Mouse (Mus musculus) adrenal gland, postnatal 14 days (tissue): Measurements from ENCODE around the gene Ptprm. TPM values are rescaled to one million over a fixed set of nuclear protein-coding genes. Genes with fewer than 3 reads are reported as not detected.

Experiments used
- DNase-seq: peaks from one replicate; pipeline ENCODE4 v3.0.0; 2021; ENCODE audit warnings: mixed read lengths
- total RNA-seq: library from RNA; stranded (reverse); gene quantifications from 2 replicates; pipeline ENCODE4 v1.2.3, GENCODE M21; 2021

Ptprm gene
- total RNA-seq, 1 experiment from 2014 or later, result 43.8 TPM

DNA sequence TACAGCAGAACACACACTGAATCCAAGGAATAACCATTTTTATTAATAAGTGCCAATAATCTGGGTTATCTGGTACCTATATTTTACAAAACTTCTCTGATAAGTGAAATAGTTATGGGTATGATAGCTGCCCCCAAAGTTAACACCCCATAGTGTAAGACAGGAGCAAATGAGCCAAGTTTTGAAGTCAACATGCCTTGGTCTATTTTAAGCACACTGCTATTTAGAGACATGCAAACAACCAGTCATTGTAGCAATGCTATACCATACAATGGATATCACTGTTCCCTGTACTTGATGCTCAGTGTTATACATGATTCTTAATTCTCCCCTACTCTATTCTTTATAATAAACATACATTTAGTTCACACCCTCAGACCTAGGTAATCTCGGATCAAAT lies 366.2 kb downstream of the Ptprm start:
- no peak for DNase-seq

DNA sequence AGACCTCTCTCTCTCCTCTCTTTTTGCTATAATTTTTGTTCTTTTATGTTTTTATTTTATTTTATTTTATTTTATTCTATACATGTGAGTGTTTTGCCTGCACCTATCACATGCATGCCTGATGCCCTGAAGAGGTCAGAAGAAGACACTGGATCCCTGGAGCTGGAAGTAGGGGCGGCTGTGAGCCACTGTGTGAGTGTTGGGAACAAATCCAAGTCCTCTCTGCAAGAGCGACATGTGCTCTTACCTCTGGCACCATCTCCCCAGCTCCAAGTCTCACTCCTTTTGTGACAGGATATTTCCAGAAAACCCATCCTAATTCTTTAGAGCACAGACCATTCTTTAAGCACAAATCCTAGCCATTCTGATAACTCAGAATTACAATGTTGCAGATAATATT lies 372.6 kb downstream of the Ptprm start:
- no peak for DNase-seq

DNA sequence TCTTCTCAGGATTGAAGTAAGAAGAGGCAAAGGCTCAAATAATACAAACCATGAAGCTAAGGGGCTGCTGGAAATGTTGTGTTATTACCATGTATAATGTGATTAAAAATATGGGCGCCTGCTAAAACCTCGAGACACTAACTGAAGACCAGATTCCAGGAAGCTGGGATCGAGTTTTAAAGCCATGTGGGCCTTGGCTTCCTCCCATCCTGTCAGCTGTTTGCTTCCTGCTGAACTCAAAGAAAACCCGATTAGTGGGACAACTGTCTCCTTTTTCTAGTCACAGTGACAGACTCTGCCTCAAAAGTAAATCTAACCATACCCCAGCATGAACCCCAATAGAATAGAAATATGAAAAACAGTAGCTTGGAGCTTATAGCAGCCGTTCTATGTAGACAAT lies 374.3 kb downstream of the Ptprm start:
- no peak for DNase-seq

DNA sequence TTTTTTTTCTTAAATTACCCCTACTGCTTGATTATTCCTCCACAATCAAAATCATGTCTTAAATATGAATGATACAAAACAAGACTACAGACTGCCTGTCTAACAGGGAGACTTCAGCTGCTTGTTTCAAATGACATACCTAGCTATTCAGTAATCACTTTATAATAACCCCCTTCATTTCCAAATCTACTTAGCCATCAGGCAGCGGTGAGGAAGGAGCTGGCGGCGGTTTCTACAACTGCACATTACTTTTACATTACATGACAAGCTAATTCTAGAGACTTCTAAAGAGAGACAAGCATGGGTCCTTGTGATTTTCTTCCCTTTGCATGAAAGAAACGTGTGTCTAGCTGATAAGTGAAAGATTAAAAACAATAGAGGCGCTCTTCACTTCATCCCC lies 377.8 kb downstream of the Ptprm start:
- DNase-seq, result no peak

DNA sequence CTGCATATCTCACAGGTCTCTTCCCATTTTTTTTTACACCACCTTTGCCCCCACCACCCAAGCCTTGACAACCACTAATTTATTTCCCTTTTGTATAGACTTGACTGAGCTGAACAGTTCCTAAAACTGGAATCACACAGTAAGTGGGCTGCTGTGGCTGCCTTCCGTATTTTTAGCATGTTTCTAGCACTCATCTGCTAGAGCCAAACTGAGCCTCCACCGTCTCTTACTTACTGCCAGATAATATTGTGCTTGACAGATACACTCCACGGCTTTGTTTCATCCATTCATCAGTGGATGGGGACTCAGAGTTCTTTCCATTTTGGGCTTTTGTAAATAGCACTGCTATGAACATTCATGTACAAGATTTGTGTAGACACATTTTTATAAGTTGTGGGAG lies 381.3 kb downstream of the Ptprm start:
- DNase-seq, result no peak

DNA sequence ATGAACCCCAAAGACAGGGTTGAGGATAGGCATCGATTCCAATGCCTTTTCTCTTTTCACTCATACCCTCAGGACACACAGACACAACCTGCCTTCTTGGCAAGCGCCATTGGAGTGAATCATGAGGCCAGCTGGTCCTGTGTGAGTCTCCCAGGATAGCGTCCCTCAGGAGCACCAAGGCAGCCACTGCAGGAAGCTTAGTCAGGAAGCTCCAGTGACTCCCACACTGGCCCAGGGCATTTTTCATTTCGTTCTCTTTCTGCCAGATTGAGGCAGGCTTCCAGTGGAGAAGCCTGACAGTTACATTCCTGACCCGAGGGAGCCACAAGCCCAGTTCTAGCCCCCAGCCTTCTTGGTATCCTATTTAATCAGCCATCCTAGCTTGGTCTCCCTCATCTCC lies 393.3 kb downstream of the Ptprm start:
- peak; percentile 59 for DNase-seq

DNA sequence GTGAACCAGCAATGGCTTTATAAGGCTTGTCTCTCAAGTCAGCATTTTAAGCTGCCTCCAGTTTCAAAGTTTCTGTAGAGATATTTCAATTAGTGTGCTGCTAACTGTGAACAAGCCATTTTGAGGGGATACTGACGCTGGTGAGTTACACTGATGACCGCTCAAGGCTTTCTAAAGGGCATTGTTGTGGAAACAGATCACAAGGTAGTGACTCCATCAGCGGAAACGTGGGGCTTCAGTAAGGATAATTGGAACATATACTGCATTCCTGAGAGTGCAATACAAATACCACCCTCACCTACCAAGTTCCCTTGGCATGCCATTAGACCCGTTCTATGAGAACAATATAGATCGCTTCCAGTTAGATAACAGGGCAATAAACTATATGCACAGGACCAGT lies 393.7 kb downstream of the Ptprm start:
- no peak for DNase-seq

DNA sequence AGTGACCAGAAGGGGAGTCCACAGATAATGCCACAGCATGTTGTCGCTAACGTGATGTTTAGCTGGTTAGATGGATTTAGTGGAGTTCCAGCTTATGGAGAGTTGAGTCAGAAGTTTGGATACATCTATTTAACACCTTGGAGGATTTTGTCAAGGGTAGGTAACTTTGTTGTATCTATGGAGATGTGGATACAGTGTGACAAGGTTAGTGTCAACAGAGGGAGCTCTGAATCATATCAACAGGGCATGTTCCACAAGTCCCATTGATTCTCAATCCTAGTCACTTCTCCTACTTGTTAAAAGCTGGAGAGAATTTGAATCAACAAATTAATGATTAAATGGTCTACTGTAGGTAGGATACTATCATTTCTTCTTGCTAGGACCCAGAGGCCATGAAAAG lies 394.4 kb downstream of the Ptprm start:
- DNase-seq, result no peak

DNA sequence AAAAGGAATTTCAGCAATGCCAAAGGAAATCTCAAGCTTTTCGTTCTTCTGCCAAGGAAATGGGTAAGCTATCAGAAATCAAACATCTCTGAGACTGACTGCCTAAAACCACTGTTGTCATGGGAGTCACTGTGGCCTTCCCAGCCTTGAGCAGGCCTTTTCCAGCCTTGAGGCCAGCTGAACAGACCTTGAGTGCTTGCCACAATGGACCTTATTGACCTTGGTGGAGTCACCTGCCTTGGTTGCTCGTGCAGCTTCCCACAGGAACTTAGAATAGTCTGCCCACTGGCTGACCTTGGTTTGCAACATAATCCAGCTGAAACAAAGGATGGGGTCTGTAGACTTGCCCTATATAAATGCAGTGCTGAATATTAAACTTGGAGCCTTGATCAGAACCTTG lies 395.5 kb downstream of the Ptprm start:
- peak; percentile 37 for DNase-seq

DNA sequence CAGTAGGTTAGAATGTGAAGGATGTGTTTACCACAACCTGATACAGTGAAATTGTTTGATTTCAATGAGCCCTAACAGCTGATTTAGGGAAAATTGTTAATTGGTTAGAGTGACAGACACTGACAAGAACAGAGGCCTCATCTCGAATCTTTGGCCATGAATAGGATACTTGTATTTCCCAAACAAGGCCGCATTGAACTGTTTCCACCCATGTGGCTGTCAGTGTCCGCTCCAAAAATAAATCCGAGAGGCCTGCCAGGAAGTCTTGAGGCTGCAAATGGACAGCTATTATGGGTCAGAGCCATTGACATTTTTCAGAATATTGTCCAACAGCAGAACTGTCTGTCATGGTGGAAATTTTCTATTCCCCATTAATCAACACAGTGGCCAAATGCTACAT lies 409.8 kb downstream of the Ptprm start:
- no peak for DNase-seq

DNA sequence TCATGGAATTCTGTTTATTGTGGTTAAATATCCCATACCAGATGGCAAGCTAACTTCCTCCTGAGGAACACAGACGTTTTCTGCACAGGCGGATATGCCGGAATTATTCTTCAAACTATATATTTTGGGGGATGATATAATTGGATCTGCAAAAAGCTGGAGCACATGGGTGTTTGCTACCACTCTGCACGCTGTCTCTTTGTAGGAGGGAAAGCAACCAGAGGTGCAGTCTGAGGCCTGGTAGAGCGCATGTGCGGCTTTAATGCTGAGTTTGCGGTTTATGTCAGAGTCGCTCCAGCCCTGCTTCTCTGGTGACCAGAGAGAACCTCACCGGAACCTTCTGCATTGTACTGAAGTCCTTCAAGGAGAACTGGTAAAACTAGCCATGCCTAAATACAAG lies 410.7 kb downstream of the Ptprm start:
- no peak for DNase-seq

DNA sequence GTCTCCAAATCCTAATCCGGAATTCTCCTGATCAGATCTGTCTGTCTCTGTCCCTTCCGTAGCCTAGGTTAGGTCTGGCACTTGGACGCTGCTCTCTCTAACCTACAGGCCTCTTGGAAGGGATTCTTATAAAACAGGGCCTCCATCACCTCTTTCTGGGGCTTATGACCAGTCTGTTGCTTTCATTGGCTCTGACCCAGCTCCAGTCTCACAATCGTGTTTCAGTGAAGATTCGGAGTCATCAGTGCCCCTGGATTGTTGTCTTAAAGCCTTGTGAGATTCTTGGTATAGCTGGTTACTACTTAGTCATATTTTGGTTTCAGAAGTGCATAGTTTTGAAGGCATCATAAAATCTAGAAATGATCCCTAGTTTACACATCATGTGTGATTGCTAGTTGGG lies 428.6 kb downstream of the Ptprm start:
- no peak for DNase-seq

DNA sequence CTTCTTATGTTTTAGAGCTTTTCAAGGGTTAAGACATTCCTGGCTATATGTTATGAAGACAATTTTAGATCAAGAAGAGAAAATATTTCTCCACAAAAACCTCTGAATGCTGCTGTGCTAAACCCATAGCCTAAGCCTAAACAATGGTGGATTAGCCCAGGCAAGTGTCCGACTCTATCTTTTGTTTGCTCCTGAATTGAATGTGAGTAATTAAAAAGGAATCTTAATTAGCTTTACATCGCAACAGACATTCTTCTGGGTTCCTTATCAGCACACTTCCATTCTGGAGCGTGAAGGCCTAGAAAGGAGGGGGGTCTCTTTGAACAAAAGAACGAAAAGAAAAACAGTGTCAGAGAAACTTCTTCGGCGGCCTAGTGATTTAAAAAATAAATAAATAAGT lies 439.6 kb downstream of the Ptprm start:
- no peak for DNase-seq

DNA sequence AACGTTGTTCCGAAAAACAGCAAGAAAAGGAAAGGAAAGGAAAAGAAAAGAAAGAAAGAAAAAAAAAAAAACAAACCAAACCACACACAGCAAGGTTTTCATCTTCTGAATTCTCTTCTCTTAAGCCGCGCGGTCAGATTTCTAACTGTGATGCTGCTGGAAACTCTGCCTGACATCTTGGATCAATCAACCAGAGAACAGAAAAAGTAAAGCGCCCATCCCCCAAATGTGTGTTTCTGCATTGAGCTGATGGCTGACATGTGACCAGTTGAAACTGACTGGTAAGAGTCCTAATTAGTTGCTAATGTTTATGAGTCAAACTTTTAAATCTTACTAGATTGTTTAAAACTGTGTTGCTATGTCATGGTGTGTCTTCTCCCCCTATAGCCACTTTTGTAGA lies 441.7 kb downstream of the Ptprm start:
- no peak for DNase-seq

DNA sequence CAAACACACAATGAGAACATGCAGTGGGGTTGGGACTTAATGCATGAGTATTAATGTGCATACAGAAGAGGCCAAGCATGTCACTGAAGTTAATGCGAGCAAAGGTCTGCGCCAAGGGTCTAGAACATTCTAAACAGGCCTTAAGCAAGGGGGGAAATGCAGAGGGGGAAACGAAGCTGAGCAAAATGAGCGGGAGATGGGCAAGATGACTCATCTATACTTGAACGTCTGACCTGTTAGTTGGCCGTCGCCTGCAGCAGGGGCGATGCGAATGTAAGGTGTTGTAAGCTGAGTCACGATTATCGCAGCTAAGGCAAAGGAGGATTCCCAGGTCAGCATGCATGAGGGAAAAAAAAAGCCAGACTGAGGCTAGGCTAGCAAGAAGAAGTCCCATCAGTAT lies 442.1 kb downstream of the Ptprm start:
- no peak for DNase-seq

DNA sequence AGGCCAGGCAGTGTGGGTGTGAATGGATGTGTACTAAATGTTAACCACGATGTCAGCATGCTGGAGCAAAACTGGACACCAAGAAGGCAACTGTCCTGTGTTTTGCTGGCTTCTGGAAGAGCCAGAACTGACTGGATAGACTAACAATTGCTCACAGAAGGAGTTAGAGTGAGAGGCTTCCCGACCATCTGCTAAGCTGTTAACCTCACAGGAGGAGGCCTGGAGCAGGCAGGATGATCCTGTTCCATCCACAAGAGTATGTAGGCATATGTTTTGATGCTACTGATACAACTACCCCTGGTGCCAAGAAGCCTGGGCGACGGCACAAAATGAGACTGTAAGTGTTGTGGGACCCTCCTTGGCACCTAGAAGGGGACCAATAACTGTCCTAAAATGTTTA lies 444.4 kb downstream of the Ptprm start:
- no peak for DNase-seq

DNA sequence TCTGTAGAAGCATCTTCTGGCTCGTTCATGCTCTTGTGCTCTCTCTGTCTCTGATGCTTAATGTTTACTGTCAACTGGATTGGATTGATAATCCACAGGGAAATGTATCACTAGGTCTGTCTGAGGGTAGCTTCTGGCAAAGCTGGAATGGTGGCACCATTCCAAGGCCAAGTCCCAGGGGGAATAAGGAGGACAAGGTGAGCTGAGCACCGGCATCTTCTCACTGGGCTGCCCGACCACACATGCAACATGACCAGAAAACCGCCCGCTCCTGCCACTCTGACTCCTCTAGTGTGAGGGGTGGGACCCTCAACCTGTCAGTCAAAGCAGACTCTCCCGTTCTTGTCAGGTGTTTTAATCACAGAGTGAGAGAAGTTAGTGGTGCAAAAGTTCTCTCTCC lies 445.3 kb downstream of the Ptprm start:
- DNase-seq, result peak; percentile 25

DNA sequence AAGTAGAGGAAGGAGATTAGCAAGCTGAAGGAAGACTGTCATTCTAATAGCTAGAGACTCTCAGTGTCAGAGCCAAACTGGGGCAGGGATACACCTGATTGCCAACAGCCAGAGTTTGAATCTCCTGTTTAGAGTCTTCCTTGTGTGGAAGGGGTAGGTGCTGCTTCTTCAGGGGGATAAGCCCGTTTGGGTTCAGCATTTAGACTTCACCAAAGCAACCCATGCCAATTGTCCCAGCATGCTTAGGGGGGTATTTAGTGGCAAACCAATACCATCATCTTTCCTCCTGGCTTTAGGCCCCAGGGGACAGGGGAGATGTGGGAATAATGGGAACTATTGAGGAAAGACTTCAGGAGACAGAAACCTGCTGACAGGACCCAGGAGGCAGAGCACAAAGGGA lies 460.1 kb downstream of the Ptprm start:
- no peak for DNase-seq

DNA sequence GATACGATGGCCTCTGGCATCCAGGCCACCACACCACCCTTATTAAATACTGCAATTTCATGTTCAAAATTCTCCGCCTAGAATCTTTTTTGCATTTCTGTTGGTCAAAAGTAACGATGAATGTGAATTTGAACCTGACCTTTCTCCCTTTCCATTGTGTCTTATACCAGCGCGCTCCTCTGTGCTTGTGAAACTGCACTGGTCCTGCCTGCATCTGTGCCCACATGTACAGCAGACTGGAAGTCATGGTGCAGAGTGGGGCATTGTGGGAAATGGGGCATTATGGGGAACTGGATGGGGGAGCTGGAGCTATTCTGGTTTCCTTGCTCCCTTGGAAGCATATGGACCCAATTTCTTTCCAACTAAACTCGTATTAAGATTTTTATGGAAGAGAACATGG lies 462.3 kb downstream of the Ptprm start:
- no peak for DNase-seq

DNA sequence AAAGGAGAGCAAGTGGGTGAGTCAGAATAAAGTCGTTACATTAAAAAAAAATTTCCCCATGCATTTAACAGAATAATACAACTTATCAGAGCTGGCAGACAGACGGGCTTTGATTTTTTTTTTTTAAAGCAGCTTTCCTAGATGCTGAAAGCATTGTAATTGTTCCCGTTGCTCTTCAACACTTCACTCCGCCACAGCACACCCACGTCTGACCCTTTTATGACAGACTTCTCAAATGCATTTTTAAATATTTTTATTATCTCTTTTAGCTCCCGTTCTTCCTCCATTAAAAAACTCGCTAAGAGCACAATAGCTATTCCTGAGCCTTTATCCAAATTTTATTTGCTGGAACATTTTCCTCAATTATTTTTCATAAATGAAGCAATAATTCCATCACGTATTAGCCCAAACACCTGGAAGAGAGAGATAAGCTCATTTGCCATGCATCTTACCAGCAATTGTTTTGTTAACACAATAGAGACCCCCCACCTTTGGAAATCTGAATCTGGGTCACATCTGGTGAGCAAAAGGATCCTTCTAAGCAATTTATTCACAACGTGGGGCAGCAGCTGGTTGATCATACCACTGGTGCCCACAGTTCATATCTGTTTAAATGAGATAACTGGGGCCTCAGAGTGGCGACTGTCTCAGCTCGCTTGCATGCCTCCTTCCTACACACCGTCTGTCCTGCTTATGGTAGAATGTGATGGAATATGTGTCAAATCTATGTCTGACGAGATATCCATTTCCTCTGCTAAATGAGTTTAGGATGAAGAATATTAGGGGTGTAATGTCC lies 463.0 kb downstream of the Ptprm start:
- no peak for DNase-seq

DNA sequence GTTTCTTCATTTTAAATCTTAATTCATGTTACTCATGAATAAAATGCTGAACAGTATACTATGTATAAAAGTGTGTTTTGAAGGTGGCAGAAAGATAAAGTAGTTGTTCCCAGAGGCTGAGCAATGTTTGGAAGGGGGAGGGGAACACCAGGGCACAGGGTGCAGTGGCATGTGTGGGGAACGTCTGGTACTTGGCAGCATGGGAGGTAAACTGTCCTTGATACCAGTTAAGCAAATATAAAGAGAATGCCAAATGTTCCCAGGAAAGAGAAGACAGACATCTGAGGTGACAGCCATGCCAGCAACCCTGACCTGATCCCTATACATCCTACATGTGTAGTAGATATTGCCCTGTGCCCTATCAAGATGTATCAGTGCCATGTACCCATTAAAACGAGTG lies 472.0 kb downstream of the Ptprm start:
- peak; percentile 53 for DNase-seq

DNA sequence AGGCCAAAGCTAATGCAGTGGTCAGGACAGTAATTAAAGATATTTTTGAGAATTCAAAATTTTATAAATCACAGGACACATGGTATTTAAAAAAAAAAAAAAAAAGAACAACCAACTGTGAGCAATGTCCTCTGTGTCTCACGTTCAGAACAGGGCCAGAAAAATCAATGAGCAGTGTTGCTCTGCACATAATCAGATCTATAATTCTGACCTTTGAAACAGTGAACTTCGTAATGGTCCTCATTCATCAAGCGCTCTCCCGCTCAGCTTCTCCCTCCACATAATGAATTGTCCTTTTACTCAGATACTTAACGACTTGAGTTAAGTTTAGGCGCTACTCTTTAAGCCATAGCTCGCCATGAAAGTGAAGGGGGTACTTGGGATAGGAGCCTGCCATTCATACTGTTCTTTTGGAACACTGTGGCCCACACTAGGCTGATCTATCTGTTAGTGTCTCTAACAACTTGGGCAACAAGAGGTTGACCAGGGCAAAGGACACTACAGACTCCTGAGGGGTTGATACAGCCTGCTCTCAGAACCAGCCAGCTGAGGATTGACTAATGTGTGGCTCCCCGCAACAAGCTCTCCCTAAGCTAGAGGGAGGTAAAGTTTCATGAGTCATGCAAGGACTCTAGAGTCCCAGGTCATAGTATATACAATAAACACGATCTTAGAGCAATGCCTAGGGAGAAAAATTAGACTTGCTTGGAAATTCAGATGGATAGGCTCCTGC lies 473.1 kb downstream of the Ptprm start:
- DNase-seq, result peak; percentile 14

DNA sequence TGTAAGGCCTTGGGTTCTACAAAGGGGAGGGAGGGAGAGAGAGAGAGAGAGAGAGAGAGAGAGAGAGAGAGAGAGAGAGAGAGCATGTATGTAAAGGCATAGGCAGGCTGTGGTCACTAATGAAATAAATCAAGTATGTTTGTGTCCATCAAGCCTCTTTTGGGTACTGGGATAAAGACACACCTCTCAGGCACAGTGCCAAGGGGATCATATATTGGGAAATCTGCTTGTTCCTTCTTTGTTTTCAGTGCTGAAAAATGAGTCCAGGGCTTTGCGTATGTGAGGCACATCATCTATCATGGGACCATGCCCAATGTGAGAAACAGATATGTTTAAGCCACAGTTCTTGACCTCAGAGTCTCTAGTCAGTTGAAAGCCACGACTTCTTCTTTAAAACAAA lies 475.1 kb downstream of the Ptprm start:
- no peak for DNase-seq

DNA sequence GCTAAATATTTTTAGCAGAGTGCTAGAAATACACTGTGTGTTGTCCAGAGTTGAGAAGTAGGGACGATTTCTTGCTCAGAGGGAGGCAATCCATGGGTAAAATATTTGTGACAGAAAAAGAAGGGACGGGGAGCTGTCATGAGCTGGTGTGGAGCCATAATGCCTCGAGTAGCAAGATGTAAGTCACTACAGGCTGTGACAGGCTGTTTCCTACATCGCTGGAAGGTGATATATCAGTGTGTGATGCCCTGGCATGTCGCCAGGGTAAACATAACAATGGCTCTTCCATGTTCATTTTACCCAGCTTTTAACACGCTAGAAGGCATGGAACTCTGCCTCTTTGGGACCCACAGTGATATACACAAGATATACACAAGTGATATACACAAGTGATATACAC lies 476.7 kb downstream of the Ptprm start:
- DNase-seq, result peak; percentile 6
